Mouse (Mus musculus) hindbrain, embryonic 11.5 days (tissue): ENCODE data around the gene Sox6. TPM values are rescaled to one million over a fixed set of nuclear protein-coding genes. Genes with fewer than 3 reads are reported as not detected.

Source experiments
- ATAC-seq: fragments of 200-750 bp; cut with Nextera tagmentation; 2 replicates; pipeline ENCODE4 v1.8.0; 2017; ENCODE audit warnings: mild to moderate bottlenecking, moderate TSS enrichment, moderate library complexity; ENCODE audit not compliant: low FRiP score
- DNase-seq: peaks from one replicate; pipeline ENCODE4 v3.0.0-alpha.2; 2015; ENCODE audit warnings: low spot score
- H3K27ac ChIP-seq: fragments of 300-500 bp; sonication (generic); 2 replicates; pipeline ENCODE4 v1.5.1; 2014; ENCODE audit warnings: mild to moderate bottlenecking, low read depth, low read length
- H3K27me3 ChIP-seq: fragments of 300-500 bp; sonication (generic); 2 replicates; pipeline ENCODE4 v1.6.1; 2014; ENCODE audit warnings: mild to moderate bottlenecking, low read length, moderate library complexity, mixed read lengths; ENCODE audit not compliant: control insufficient read depth, insufficient read depth
- H3K36me3 ChIP-seq: fragments of 300-500 bp; sonication (generic); 2 replicates; pipeline ENCODE4 v1.6.1; 2014; ENCODE audit warnings: mild to moderate bottlenecking, low read length, moderate library complexity, mixed read lengths; ENCODE audit not compliant: control insufficient read depth, insufficient read depth
- H3K4me1 ChIP-seq: fragments of 300-500 bp; sonication (generic); replicated peaks from 2 replicates; pipeline ENCODE4 v1.6.1; 2014; ENCODE audit warnings: low read length, mixed read lengths; ENCODE audit not compliant: control insufficient read depth, insufficient read depth
- H3K4me2 ChIP-seq: fragments of 300-500 bp; sonication (generic); replicated peaks from 2 replicates; pipeline ENCODE4 v1.6.1; 2014; ENCODE audit warnings: mild to moderate bottlenecking, low read depth, low read length
- H3K4me3 ChIP-seq: fragments of 300-500 bp; sonication (generic); 2 replicates; pipeline ENCODE4 v1.5.1; 2014; ENCODE audit warnings: low read depth, low read length
- H3K9ac ChIP-seq: fragments of 300-500 bp; sonication (generic); 2 replicates; pipeline ENCODE4 v1.6.1; 2014; ENCODE audit warnings: low read depth, low read length
- H3K9me3 ChIP-seq: fragments of 300-500 bp; sonication (generic); 2 replicates; pipeline ENCODE4 v1.6.1; 2016; ENCODE audit warnings: low read length; ENCODE audit not compliant: control insufficient read depth
- WGBS: fragments of 180-500 bp; shearing (Covaris S2); extraction: QIAGEN DNeasy Blood & Tissue Kit; methylation state at CpG from one replicate; pipeline ENCODE4 v1.1.7; 2014; 5-methylcytosine and 5-hydroxymethylcytosine counted together
- polyA plus RNA-seq: library from polyadenylated mRNA; unstranded; fragments of >200 nt; fragmentation: Nextera tagmentation; extraction: Ambion mirVana; gene quantifications from 2 replicates; pipeline ENCODE4 v1.2.1, GENCODE M21; 2014

Gene Sox6
- polyA plus RNA-seq, 1 experiment from 2014 or later = 49.4 TPM

DNA sequence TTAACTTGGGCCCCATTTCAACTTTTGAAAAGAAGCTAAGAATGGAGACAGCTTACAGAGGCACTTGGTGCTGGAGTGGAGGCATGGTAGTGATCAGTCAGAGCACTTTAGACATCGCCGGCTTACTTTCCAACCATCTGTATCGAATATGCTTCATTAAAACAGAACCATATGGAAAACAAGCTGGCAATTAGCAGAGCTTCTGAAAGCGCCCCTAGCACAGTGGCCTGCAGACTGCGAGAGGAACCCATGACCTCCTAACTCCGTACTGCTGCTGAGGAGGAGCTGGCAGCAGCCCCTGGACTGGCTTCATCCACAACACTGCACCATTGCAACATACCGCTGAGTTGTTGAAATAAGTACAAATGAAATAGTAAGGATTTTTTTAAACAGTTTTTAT is 148.7 kb downstream of the Sox6 start:
- Histone ChIP-seq H3K9me3 (no peaks in the 10 kb centered on the region), H3K27me3 (no peaks in the 10 kb centered on the region), H3K36me3 (no peaks in the 10 kb centered on the region), H3K4me3 (no peak overlapping the region), H3K27ac (no peak overlapping the region), H3K9ac (no peak overlapping the region), H3K4me1 (no peaks in the 10 kb centered on the region), H3K4me2 (no peak overlapping the region)
- 76% methylated on average over 7 of the region's 7 CpGs for WGBS
- ATAC-seq (no peak), DNase-seq (no peak)

DNA sequence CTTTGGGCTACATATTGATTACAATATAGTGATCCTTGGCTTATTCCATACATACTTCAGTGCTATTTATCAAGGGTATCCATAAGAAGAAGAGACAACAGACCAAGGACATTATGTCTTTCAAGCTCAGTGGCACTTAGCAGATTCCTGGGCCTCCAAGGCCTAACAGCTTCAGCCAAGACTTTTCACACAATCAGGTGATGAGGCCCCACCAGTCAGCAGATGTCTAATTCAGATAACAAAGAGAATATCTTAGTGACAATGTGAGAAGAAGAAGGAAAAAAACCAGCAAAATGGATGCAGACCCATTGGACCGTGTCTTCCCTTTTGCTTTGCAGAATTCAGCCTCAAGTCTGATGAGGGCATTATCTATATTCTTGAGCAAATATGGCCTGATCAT is 150.0 kb downstream of the Sox6 start:
- Histone ChIP-seq H3K27me3 (no peaks in the 10 kb centered on the region), H3K9ac (no peak overlapping the region), H3K9me3 (no peaks in the 10 kb centered on the region), H3K4me2 (no peak overlapping the region), H3K4me3 (no peak overlapping the region), H3K27ac (no peak overlapping the region), H3K36me3 (no peaks in the 10 kb centered on the region), H3K4me1 (no peaks in the 10 kb centered on the region)
- DNase-seq = no peak
- ATAC-seq = no peak
- WGBS = 86% methylated on average over 1 of the region's 1 CpGs

DNA sequence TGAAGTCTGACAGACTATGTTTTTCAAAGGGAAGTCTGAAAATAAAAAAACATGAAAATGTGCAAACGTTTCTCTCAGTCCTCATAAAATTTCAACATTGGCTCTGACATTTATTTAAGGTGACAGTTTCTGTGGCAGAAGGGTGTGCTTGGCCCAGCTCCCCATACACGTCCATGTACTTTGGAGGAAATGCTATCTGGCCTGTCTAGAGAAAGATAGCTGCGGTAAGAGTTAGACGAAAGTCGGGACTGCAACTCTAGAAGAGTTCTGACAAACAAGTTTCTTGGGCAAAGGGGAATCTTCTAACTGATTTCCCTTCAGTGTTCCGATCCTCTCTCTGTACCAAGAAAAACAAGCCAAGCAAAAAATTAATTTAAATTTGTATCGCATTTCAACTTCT is 150.5 kb downstream of the Sox6 start:
- Histone ChIP-seq H3K27me3 (no peaks in the 10 kb centered on the region), H3K27ac (no peak overlapping the region), H3K9me3 (no peaks in the 10 kb centered on the region), H3K4me2 (no peak overlapping the region), H3K9ac (no peak overlapping the region), H3K4me3 (no peak overlapping the region), H3K36me3 (no peaks in the 10 kb centered on the region), H3K4me1 (no peaks in the 10 kb centered on the region)
- no peak for DNase-seq
- ATAC-seq = no peak
- WGBS = 87% methylated on average over 7 of the region's 7 CpGs

DNA sequence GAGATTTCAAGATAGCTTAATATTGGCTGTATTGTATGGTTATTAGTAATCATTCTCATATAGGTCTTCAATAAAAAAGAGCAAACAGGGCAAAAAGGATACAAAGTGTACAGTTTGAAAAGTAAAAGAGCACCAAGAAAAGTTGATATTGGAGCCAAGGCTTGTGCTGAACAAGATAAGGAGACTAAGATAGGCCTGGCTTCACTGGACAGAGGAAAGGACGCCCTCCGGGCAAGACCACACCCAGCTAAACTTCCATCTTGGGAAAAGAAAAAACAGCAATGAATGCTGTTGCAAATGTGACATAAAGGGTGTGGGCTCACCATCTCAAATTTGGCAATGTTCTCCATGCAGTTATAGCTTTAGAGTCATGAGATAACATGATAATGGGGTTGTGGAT is 165.7 kb downstream of the Sox6 start:
- H3K9ac ChIP-seq = no peak overlapping the region
- no peaks in the 10 kb centered on the region for H3K4me1 ChIP-seq
- H3K27ac ChIP-seq = no peak overlapping the region
- no peaks in the 10 kb centered on the region for H3K9me3 ChIP-seq
- no peaks in the 10 kb centered on the region for H3K36me3 ChIP-seq
- H3K4me3 ChIP-seq = no peak overlapping the region
- 94% methylated on average over 2 of the region's 2 CpGs for WGBS
- DNase-seq (no peak), ATAC-seq (no peak)
- H3K4me2 ChIP-seq = no peak overlapping the region
- H3K27me3 ChIP-seq = no peaks in the 10 kb centered on the region

DNA sequence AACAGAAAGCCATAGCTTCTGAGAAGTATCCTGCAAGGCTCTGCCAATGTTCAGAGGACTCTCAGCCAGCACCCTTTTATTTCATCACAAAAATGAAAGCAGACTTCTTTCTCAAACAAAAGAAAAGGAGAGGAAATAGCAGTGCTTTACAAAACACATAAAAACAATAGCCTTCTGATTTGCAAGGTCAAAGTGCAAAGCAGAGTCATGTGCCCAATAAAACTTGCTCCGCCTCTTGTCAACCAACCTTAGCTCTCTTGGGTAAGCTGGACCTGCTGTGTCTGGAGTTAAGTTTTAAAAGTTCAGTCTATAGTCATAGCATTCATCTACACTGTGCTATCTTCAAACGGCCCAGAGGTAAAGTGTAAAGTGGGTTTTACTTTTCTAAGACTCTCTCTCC is 170.1 kb downstream of the Sox6 start:
- no peak for ATAC-seq
- no peaks in the 10 kb centered on the region for H3K36me3 ChIP-seq
- H3K4me3 ChIP-seq = no peak overlapping the region
- peaks cover 5% of the 10 kb centered on the region for H3K4me1 ChIP-seq
- WGBS = 82% methylated on average over 2 of the region's 2 CpGs
- no peak for DNase-seq
- no peaks in the 10 kb centered on the region for H3K9me3 ChIP-seq
- no peak overlapping the region for H3K27ac ChIP-seq
- H3K4me2 ChIP-seq = no peak overlapping the region
- H3K27me3 ChIP-seq = no peaks in the 10 kb centered on the region
- no peak overlapping the region for H3K9ac ChIP-seq

DNA sequence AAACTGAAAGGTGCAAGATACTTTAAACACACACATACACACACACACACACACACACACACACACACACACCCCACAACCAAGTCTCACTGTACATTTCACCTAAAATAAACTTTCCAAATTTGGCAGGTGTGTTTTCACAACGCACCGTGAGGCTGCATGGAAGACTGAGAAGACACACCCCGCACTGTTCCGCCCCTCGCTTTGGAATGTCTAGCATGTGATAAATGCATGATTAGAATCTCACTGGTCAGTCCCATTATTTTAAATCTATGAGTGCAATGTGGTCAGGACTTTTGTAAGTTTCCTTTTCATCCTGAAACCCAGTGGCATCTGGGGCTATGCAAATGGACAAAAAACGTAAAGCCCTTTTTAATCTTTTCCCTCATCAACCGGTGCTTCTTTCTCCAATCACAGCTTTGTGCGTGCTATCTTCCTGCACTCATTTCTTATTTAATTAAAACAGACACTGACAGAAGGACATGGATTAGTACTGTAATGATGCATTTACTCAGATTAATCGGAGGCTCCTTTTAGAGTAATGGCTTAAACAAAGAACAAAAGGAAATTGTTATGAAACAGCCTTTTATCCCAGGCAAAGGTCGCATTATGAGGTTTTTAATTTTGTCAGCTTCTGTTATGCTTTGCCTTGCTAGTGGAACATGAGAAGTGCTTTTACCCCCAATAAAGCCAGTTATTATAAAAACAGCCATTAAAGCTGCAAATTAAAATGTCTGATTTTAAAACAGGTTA is 170.9 kb downstream of the Sox6 start:
- Histone ChIP-seq H3K9ac (no peak overlapping the region), H3K4me1 (peaks cover 5% of the 10 kb centered on the region), H3K4me2 (no peak overlapping the region), H3K9me3 (no peaks in the 10 kb centered on the region), H3K27me3 (no peaks in the 10 kb centered on the region), H3K36me3 (no peaks in the 10 kb centered on the region), H3K27ac (no peak overlapping the region), H3K4me3 (no peak overlapping the region)
- WGBS = 32% methylated on average over 10 of the region's 10 CpGs
- ATAC-seq (no peak), DNase-seq (peak; percentile 23)

DNA sequence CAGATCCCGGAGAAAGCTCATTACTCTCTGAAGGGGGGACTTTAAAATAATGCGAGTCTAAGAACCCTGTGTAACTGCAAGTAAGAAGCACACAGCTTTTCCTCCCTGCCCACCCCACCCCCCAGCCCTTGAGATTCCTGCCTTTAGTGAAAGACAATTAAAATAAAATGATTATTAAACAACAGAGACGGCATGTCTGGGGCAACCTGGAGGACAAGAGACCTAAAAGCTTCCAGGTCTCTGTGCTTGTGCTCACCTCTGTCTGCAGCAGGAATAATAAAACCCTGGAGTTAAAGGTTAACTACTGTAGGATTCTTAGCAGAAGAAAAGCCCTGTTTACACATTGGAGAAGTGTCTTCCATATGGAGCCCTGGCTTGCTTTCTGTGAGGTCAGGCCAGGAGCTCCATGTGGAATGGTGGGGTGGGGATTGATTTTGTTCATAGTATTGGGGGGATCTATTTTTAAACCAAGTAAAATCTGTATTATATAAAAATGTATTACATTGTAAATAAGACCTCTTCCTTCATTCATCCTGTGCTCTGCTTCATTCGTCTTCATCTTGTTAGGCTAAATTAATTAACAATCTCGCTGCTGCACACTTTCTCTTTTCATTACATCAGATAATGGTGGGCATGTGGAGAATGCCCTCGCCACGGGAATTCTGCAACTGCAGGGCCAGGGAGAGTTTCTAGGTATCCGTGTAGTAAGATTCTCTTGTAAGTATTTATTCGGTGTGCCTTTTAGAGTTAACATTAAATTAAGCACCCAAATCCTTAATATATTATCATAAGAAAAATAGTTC is 171.7 kb downstream of the Sox6 start:
- ATAC-seq (peak; percentile 39; the same call in 1 of the 2 replicates), DNase-seq (peak; percentile 27)
- no peaks in the 10 kb centered on the region for H3K27me3 ChIP-seq
- no peaks in the 10 kb centered on the region for H3K36me3 ChIP-seq
- H3K4me2 ChIP-seq = no peak overlapping the region
- H3K9ac ChIP-seq = no peak overlapping the region
- WGBS = 19% methylated on average over 9 of the region's 9 CpGs
- H3K4me3 ChIP-seq = no peak overlapping the region
- H3K4me1 ChIP-seq = peaks cover 5% of the 10 kb centered on the region
- peak overlapping the region; percentile 19 for H3K27ac ChIP-seq
- no peaks in the 10 kb centered on the region for H3K9me3 ChIP-seq

DNA sequence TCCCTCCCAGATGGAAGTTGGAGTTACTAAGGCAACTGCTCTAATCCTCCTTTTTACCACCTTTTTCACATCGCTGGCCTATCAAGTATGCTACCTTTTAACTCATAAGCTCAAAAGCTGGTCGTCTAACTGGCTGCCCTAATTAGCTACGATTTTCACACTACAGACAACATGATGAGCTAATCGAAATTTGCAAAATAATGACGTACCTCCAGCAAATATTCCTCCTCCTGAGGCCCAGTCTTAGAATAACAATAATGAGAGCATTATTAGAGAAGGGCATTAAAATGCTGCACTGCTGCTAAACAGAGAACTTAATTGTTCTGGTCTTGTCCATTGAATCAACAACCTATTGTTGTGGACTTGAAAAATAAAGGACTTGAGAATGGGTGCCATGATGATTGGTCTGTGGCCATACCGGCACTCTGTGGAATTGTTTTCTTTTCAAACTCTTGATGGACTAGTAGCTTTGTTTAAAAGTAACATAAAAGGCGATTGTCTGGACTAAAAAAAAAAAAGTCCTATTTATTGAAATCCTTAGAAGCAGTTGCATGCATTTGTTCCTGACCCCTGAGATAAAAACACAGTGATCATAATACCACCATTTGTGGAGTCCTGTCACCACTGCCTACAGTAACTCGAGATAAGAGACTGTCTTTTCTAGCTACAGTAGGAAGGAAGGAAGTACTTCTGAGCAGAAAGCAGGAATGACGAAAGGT is 172.5 kb downstream of the Sox6 start:
- Histone ChIP-seq H3K9ac (no peak overlapping the region), H3K27me3 (no peaks in the 10 kb centered on the region), H3K4me1 (peaks cover 5% of the 10 kb centered on the region), H3K27ac (peak overlapping the region; percentile 19; the same call in 1 of the 2 replicates), H3K36me3 (no peaks in the 10 kb centered on the region), H3K4me2 (no peak overlapping the region), H3K9me3 (no peaks in the 10 kb centered on the region), H3K4me3 (no peak overlapping the region)
- WGBS = 20% methylated on average over 9 of the region's 9 CpGs
- ATAC-seq = peak; percentile 76
- peak; percentile 45 for DNase-seq
